Mouse (Mus musculus) cerebellum, adult 11-12 months (tissue): Measurements from ENCODE around the gene Hist1h2br.
"Not testable (repeated sequence)": the region's sequence is repeated elsewhere in the genome, so short reads cannot be mapped to it uniquely, and the experiment has no call there.

Experiments used
- DNase-seq: peaks from one replicate; pipeline ENCODE4 v3.0.0; 2022

Hist1h2br gene

DNA sequence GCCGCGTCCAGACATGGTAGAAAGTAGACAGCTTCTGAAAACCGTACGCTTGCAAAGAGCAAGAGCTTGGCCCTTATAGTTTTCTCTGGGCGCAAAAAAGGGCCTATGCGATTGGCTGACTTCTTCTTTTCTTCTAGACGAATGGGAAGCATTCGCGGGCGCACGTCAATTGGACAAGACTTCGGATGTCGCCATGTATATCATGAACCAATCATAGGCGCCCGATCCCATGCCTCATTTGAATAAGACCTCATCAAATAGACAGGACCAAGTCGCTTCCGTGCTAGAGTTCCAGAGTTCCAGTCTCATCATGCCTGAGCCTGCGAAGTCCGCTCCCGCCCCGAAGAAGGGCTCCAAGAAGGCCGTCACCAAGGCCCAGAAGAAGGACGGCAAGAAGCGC lies at the start of gene Hist1h2br, which contains the start of gene Hist1h2ap:
Hist1h2br (plus strand) TSS at position 283 of the 400 bp plus-strand sequence.
Hist1h2ap (minus strand) TSS at position 47 of the 400 bp plus-strand sequence.
- DNase-seq = not testable (repeated sequence)

DNA sequence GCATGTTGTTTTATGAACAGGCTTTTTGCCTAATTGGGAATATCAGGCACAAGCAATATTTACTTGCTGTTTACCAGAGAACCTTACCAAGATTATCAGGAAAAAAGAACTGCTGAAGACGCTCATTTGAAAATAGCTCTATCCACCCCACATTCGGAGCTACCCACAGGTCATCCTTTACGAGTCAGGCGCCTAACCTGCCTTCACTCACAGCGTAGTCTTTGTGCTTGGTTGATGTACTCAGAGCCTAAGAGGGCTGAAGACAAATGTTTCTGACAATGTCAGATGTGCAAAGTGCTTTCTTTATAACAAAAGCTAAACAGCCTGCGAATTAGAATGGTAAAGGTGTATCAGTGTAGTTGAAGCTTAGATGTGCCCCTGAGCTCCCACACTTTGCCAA lies 49.2 kb upstream of the Hist1h2br start:
- DNase-seq = no peak

DNA sequence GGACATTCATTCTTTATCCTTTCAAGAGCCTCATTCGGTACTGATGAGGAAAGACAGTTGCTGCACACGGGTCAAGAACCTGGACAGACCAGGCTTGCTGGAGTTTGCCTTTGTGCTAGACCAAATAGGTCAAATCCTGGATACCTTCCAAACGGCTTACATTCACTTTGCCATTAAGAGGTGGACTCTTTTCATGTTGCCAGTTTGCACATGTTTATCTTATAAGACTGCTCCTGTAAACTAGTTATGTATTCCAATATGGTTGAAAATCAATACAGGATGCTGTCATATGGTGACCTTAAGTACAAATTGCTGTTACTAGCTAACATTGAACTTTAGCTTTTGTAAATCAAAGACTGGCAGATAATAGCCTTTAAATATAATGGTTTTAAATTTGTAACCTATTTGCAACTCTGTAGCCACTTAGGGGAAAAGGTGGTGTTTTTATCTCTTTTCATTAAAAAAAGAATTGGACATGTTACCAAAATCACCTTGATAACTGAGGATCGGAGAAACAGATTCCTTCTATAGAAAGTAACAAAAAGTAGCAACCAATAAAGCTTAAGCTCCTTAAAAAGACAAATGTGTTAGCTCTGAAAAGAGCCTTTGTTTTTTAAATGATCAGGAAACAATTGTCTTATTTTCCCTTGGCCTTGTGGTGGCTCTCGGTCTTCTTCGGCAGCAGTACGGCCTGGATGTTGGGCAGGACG lies 47.2 kb upstream of the Hist1h2br start:
- DNase-seq = no peak

DNA sequence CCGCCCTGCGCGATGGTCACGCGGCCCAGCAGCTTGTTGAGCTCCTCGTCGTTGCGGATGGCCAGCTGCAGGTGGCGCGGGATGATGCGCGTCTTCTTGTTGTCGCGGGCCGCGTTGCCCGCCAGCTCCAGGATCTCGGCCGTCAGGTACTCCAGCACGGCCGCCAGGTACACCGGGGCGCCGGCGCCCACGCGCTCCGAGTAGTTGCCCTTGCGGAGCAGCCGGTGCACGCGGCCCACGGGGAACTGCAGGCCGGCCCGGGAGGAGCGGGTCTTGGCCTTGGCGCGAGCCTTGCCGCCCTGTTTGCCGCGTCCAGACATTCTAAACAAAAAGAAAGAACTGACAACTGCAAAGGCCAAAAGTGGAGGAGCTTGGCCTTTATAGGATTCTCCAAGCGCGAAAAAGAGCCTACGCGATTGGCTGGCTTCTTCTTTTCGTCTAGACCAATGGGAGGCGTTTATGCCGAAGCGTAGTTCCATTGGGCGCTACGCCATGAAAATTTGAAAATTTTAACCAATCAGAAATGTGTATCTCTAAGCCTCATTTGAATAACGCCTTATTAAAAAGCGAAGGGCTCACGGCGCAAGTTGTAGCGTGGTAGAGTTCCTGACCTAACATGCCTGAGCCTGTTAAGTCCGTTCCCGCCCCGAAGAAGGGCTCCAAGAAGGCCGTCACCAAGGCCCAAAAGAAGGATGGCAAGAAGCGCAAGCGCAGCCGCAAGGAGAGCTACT lies 46.5 kb upstream of the Hist1h2br start, which contains the start of the genes Hist1h2an and Hist1h2bp:
Hist1h2an (minus strand) TSS at position 320 of the 731 bp plus-strand sequence.
Hist1h2bp (plus strand) TSS at position 563 of the 731 bp plus-strand sequence.
- DNase-seq = peak; percentile 92

DNA sequence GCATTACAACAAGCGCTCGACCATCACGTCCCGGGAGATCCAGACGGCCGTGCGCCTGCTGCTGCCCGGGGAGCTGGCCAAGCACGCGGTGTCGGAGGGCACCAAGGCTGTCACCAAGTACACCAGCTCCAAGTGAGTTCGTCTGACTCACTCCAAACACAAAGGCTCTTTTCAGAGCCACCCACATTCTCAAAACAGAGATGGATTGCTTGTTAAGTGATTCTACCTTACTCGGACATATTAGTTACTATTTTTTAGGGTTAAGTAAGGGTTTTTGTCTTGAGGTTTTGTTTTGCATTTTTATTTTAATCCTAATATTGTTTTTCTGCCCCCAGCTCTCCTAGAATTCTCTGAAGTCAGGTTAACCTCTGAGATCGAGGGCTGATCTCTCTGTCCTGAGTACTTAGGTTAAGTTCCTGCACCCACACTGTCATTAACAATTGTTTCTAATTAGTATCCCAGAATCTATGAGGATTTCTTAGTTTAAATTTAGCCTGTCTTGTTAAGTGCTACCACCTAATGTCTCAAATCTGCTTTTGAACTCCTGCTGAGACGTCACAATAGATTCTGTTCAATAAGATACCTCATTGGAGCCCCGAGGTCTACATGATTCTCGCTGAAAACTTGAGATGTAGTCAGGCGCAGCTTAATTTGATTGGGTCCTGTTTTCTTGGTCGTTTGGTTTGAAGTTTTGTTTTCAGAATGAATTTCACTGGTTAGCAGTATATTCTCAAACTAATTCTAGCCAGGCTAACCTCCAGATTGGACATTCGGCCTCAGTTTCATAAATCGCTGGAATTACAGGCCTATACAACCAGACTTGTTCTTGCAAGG lies 45.6 kb upstream of the Hist1h2br start:
- no peak for DNase-seq

DNA sequence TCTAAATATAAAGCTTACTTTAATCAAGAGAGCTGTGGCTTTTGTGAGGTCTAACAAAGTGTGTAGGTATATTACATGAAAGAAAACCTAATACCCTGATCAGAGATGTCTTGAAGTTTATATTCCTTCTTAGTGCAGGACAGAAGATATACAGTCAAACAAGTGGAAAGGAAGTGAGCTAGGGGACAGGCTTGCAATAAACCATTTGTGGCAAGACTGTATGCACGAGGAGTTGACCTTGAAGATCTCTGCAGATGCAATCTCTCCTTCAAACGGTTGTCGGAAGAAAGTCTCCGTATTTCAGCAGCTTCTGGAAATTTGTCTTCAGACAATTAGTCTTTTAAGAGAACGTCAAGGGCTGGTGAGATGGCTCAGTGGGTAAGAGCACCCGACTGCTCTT lies 43.6 kb upstream of the Hist1h2br start:
- no peak for DNase-seq

- DNase-seq = no peak
Measured at GRCm38 (mm10) chr13:21790601-21791283, 42.8 kb upstream of the Hist1h2br start.

- DNase-seq = no peak
Measured at GRCm38 (mm10) chr13:21795584-21795983, 38.0 kb upstream of the Hist1h2br start.

DNA sequence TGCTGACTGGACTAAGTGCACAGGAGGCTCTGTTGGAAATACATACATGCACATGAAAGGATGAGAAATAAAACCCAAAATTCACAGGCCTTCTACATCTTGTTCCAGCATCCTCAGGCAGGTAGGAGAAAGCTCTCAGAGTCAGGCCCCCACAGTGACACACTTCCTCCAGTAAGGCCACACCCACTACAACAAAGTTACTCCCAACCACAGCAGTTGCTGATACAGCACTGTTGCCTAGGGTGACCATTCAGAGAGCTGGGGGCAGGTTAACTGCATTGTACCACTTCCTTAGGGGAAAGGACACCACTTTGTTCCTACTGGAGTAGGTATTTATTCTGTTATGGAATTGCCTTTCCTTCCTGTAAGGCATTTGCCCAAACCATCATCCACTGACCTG lies 36.4 kb upstream of the Hist1h2br start:
- DNase-seq = not testable (repeated sequence)

- DNase-seq = not testable (repeated sequence)
Measured at GRCm38 (mm10) chr13:21803058-21803457, 30.5 kb upstream of the Hist1h2br start.

- DNase-seq = not testable (repeated sequence)
Measured at GRCm38 (mm10) chr13:21810073-21810472, 23.5 kb upstream of the Hist1h2br start, which contains the start of the genes Hist1h2bq and Hist1h2ao. TSS of gene Hist1h2bq (minus strand) at chr13:21810197. TSS of gene Hist1h2ao (plus strand) at chr13:21810465.

GRCm38 (mm10) chr13:21811074-21811473 lies 22.5 kb upstream of the Hist1h2br start:
- DNase-seq = not testable (repeated sequence)

- peak; percentile 30 for DNase-seq
Measured at GRCm38 (mm10) chr13:21811539-21811938, 22.0 kb upstream of the Hist1h2br start, which contains the start of gene Hist1h4m. TSS of gene Hist1h4m (plus strand) at chr13:21811746.

- DNase-seq = not testable (repeated sequence)
Measured at GRCm38 (mm10) chr13:21812092-21812491, 21.5 kb upstream of the Hist1h2br start.

DNA sequence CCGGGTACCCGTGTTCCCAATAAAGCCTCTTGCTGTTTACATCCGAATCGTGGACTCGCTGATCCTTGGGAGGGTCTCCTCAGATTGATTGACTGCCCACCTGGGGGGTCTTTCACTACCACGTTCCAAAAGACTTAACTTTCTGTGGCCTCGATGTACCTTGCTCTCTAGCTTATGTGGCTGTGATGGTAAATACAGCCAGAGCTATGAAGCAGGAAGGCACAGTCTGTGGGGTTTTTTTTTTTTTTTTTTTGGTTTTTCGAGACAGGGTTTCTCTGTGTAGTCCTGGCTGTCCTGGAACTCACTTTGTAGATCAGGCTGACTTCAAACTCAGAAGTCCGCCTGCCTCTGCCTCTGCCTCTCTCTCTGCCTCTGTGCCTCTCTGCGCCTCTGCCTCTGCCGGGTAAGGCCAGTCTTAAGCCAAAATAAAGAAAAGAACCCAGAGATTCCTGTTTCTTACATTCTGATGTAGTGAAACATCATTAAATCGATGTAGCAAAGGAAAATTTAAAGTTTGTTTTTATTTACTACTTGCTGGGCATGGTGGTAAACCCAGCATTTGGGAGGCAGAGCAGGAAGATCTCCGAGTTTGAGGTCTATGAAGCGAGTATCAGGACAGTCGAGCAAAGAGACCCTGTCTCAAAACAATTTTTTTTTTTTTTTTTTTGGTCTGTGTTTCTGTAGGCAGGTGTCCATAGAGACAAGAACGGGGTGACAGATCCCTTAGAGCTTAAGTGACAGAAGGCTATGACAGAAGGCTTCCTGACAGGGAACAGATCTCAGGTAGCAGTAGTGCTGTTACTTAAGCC lies 13.3 kb upstream of the Hist1h2br start:
- DNase-seq = not testable (repeated sequence)

DNA sequence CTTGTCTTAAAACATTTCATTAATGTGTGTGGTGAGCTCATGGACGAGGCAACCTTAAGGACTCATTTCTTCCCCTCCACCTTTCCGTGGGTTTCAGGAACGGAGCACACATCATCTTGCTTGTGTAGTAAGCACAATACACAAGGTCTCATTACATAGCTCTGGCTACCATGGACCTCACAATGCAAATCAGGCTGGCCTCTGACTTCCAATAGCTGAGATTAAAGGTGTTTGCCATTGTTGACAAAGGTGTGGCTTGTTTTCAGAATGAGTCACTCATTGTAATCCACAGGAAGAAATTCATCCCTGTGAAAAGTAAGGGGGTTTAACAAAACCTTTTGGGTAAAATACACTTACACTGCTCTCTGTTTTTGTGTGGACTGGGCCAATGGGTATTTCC lies 5.0 kb upstream of the Hist1h2br start:
- DNase-seq = no peak

DNA sequence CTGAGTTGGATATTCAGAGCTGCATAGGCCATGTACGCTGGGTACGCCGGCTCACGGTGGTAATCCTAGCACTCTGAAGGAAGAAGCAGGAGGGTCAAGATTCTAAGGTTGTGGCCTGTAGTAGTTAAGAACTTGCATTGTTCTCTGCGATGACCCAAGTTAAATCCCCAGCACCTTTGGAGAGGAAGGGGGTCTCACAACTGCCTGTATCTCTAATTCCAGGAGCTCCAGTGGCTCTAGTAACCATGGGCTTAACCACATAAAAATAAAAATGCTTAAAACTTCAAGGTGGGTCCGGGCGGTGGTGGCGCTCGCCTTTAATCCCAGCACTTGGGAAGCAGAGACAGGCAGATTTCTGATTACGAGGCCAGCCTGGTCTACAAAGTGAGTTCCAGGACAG lies 3.2 kb upstream of the Hist1h2br start:
- no peak for DNase-seq

DNA sequence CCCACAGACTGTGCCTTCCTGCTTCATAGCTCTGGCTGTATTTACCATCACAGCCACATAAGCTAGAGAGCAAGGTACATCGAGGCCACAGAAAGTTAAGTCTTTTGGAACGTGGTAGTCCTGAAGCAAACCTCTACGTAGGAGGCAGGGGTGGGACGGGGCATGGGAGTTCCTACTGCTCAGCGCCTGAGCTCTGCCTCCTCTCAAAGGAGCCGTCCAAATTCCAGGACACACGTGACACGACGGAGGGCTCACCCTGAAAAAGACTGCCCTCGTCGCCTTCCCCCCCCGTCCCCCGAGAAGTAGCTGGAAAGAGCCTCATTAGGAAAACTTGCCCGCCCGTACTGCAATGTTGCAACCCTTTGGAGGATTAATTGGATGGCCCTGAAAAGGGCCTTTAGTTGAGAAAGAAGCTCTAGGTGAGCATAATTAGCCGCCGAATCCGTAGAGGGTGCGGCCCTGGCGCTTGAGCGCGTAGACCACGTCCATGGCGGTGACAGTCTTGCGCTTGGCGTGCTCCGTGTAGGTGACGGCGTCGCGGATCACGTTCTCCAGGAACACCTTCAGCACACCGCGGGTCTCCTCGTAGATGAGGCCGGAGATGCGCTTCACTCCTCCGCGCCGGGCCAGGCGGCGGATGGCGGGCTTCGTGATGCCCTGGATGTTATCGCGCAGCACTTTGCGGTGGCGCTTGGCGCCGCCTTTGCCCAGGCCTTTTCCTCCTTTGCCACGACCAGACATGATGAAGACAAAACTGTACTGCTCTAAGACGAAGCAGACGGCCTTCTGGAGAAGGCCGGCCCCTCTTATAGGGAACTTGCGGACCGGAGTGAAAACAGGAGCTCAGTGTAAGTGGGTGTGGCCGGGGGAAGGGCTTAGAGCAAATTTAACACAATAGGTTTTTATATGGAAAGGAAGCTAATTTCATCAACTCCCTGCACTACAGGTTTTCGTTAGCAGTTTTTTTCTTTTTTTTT lies 1.8 kb upstream of the Hist1h2br start, which contains the start of gene Hist1h4n:
Hist1h4n (minus strand) TSS at position 779 of the 977 bp plus-strand sequence.
- peak; percentile 24 for DNase-seq

DNA sequence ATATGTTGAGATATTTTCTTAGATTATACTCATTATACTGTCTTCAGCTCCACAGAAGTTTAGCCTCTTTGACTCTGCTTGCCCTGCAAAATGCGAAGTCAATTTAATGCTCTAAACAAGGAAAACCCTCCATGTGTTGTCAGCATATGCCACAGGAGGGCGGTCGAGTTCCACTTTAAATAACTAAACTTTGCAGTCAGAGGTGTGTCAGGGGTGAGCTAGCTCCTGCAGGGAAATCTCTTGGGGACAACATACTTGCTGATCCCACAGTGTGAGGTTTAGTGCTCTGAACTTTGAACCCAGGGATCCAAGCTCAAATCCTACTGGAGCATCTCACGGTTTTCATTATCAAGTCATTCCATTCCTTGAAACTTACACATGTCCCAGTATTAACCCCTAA lies 7.0 kb downstream of the Hist1h2br start:
- not testable (repeated sequence) for DNase-seq

GRCm38 (mm10) chr13:21846356-21846755 lies 12.8 kb downstream of the Hist1h2br start:
- not testable (repeated sequence) for DNase-seq
